Mouse (Mus musculus): ENCODE data around the gene Lmbr1l. TPM values are rescaled to one million over a fixed set of nuclear protein-coding genes. Genes with fewer than 3 reads are reported as not detected.
"Not testable (repeated sequence)": the region's sequence is repeated elsewhere in the genome, so short reads cannot be mapped to it uniquely, and the experiment has no call there.

Gene Lmbr1l
- polyA plus RNA-seq, 1 experiment from 2014 or later, result 43.2 TPM

GRCm38 (mm10) chr15:98933004-98933671, 15.1 kb upstream of the Lmbr1l start:
- peak overlapping the region; percentile 73 for H3K4me2 ChIP-seq (replicated peaks)
- H3K36me3 ChIP-seq, result peaks cover 11% of the 10 kb centered on the region
- WGBS, result 10% methylated on average over 8 of the region's 9 CpGs
- ATAC-seq (replicated peaks), result peak; percentile 38; the same call in 1 of the 2 replicates
- H3K4me3 ChIP-seq, result peak overlapping the region; percentile 76
- not testable (repeated sequence) for H3K27me3 ChIP-seq, H3K9me3 ChIP-seq
- peak overlapping the region; percentile 90 for H3K9ac ChIP-seq (replicated peaks)
- H3K27ac ChIP-seq (replicated peaks), result peak overlapping the region; percentile 99
- peaks cover 39% of the 10 kb centered on the region for H3K4me1 ChIP-seq

GRCm38 (mm10) chr15:98930998-98931397, 13.0 kb upstream of the Lmbr1l start:
- H3K4me2 ChIP-seq (replicated peaks), result no peak overlapping the region
- H3K9ac ChIP-seq (replicated peaks), result 0 out of 2 replicates have a peak overlapping the region, but pooled peaks have one; percentile 24
- WGBS, result 56% methylated on average over 3 of the region's 3 CpGs
- H3K27me3 ChIP-seq, result no peaks in the 10 kb centered on the region
- no peak overlapping the region; the same call in 1 of the 2 replicates for H3K27ac ChIP-seq (replicated peaks)
- H3K9me3 ChIP-seq, result no peaks in the 10 kb centered on the region
- H3K36me3 ChIP-seq, result peaks cover 11% of the 10 kb centered on the region
- peaks cover 35% of the 10 kb centered on the region for H3K4me1 ChIP-seq
- no peak for ATAC-seq (replicated peaks)
- no peak overlapping the region for H3K4me3 ChIP-seq

GRCm38 (mm10) chr15:98930017-98930734, 12.1 kb upstream of the Lmbr1l start:
- Histone ChIP-seq H3K4me3 (no peak overlapping the region), H3K36me3 (peaks cover 11% of the 10 kb centered on the region), H3K27me3 (no peaks in the 10 kb centered on the region), H3K9me3 (no peaks in the 10 kb centered on the region), H3K27ac (replicated peaks) (no peak overlapping the region), H3K4me1 (peaks cover 27% of the 10 kb centered on the region), H3K9ac (replicated peaks) (no peak overlapping the region), H3K4me2 (replicated peaks) (no peak overlapping the region)
- no peak for ATAC-seq (replicated peaks)
- WGBS, result 46% methylated on average over 8 of the region's 8 CpGs

GRCm38 (mm10) chr15:98928598-98929240, 10.7 kb upstream of the Lmbr1l start:
- H3K9me3 ChIP-seq, result no peaks in the 10 kb centered on the region
- H3K9ac ChIP-seq (replicated peaks), result no peak overlapping the region
- H3K4me2 ChIP-seq (replicated peaks), result no peak overlapping the region
- no peak overlapping the region for H3K4me3 ChIP-seq
- 13% methylated on average over 13 of the region's 13 CpGs for WGBS
- ATAC-seq (replicated peaks), result 0 out of 2 replicates have a peak, but pooled peaks have one; percentile 49
- peaks cover 11% of the 10 kb centered on the region for H3K36me3 ChIP-seq
- H3K27ac ChIP-seq (replicated peaks), result no peak overlapping the region
- H3K27me3 ChIP-seq, result no peaks in the 10 kb centered on the region
- H3K4me1 ChIP-seq, result peaks cover 21% of the 10 kb centered on the region

- Histone ChIP-seq H3K9ac (replicated peaks) (no peak overlapping the region), H3K27ac (replicated peaks) (no peak overlapping the region), H3K4me2 (replicated peaks) (no peak overlapping the region), H3K27me3 (no peaks in the 10 kb centered on the region), H3K9me3 (no peaks in the 10 kb centered on the region), H3K4me3 (no peak overlapping the region), H3K36me3 (peaks cover 11% of the 10 kb centered on the region), H3K4me1 (peaks cover 16% of the 10 kb centered on the region)
- 80% methylated on average over 5 of the region's 5 CpGs for WGBS
- ATAC-seq (replicated peaks), result no peak
Measured at GRCm38 (mm10) chr15:98927566-98927965, 9.5 kb upstream of the Lmbr1l start.

GRCm38 (mm10) chr15:98924682-98925081, 6.7 kb upstream of the Lmbr1l start:
- Histone ChIP-seq H3K9me3 (no peaks in the 10 kb centered on the region), H3K27me3 (no peaks in the 10 kb centered on the region), H3K4me2 (replicated peaks) (no peak overlapping the region), H3K36me3 (no peaks in the 10 kb centered on the region), H3K27ac (replicated peaks) (no peak overlapping the region), H3K4me3 (no peak overlapping the region), H3K9ac (replicated peaks) (no peak overlapping the region), H3K4me1 (0 out of 2 replicates have a peak, but pooled peaks cover 11% of the 10 kb centered on the region)
- ATAC-seq (replicated peaks), result no peak
- WGBS, result 78% methylated on average over 3 of the region's 3 CpGs

- Histone ChIP-seq H3K27ac (replicated peaks) (no peak overlapping the region), H3K27me3 (no peaks in the 10 kb centered on the region), H3K36me3 (no peaks in the 10 kb centered on the region), H3K9ac (replicated peaks) (no peak overlapping the region), H3K4me3 (no peak overlapping the region), H3K4me1 (peaks cover 8% of the 10 kb centered on the region), H3K9me3 (no peaks in the 10 kb centered on the region), H3K4me2 (replicated peaks) (no peak overlapping the region)
- ATAC-seq (replicated peaks), result no peak
- WGBS, result 82% methylated on average over 2 of the region's 2 CpGs
Measured at GRCm38 (mm10) chr15:98923031-98923537, 5.1 kb upstream of the Lmbr1l start.

GRCm38 (mm10) chr15:98922581-98922980, 4.5 kb upstream of the Lmbr1l start:
- Histone ChIP-seq H3K9ac (replicated peaks) (no peak overlapping the region), H3K27me3 (no peaks in the 10 kb centered on the region), H3K9me3 (no peaks in the 10 kb centered on the region), H3K27ac (replicated peaks) (no peak overlapping the region), H3K36me3 (no peaks in the 10 kb centered on the region), H3K4me2 (replicated peaks) (no peak overlapping the region), H3K4me1 (peaks cover 8% of the 10 kb centered on the region), H3K4me3 (no peak overlapping the region)
- WGBS, result 49% methylated on average over 3 of the region's 3 CpGs
- ATAC-seq (replicated peaks), result no peak

GRCm38 (mm10) chr15:98921510-98921909, 3.5 kb upstream of the Lmbr1l start:
- Histone ChIP-seq H3K4me3 (no peak overlapping the region), H3K9me3 (no peaks in the 10 kb centered on the region), H3K4me1 (peaks cover 15% of the 10 kb centered on the region), H3K9ac (replicated peaks) (no peak overlapping the region), H3K27ac (replicated peaks) (no peak overlapping the region), H3K27me3 (no peaks in the 10 kb centered on the region), H3K36me3 (no peaks in the 10 kb centered on the region), H3K4me2 (replicated peaks) (no peak overlapping the region)
- ATAC-seq (replicated peaks), result no peak
- 59% methylated on average over 5 of the region's 5 CpGs for WGBS

GRCm38 (mm10) chr15:98918499-98918895, 466 bp upstream of the Lmbr1l start:
- 22% methylated on average over 8 of the region's 8 CpGs for WGBS
- H3K4me1 ChIP-seq, result peaks cover 34% of the 10 kb centered on the region
- H3K27me3 ChIP-seq; H3K9me3 ChIP-seq; ATAC-seq (replicated peaks); H3K36me3 ChIP-seq: not testable (repeated sequence)
- peak overlapping the region; percentile 52 for H3K4me2 ChIP-seq (replicated peaks)
- H3K27ac ChIP-seq (replicated peaks), result peak overlapping the region; percentile 97
- peak overlapping the region; percentile 77 for H3K4me3 ChIP-seq
- peak overlapping the region; percentile 50 for H3K9ac ChIP-seq (replicated peaks)

GRCm38 (mm10) chr15:98917091-98917490, 940 bp downstream of the Lmbr1l start:
- WGBS, result under 1% methylated on average over 14 of the region's 14 CpGs
- ATAC-seq (replicated peaks), result no peak
- Histone ChIP-seq H3K4me3 (peak overlapping the region; percentile 77), H3K4me1 (peaks cover 34% of the 10 kb centered on the region), H3K4me2 (replicated peaks) (peak overlapping the region; percentile 76), H3K36me3 (peaks cover 13% of the 10 kb centered on the region), H3K9ac (replicated peaks) (peak overlapping the region; percentile 83), H3K27me3 (no peaks in the 10 kb centered on the region), H3K9me3 (no peaks in the 10 kb centered on the region), H3K27ac (replicated peaks) (peak overlapping the region; percentile 97)

- Histone ChIP-seq H3K9me3 (no peaks in the 10 kb centered on the region), H3K4me3 (peak overlapping the region; percentile 77), H3K27ac (replicated peaks) (no peak overlapping the region), H3K4me1 (peaks cover 34% of the 10 kb centered on the region), H3K4me2 (replicated peaks) (peak overlapping the region; percentile 76), H3K9ac (replicated peaks) (peak overlapping the region; percentile 83; the same call in 1 of the 2 replicates), H3K27me3 (no peaks in the 10 kb centered on the region), H3K36me3 (peaks cover 23% of the 10 kb centered on the region)
- ATAC-seq (replicated peaks), result no peak
- WGBS, result 95% methylated on average over 4 of the region's 4 CpGs
Measured at GRCm38 (mm10) chr15:98916016-98916415, 2.0 kb downstream of the Lmbr1l start.

Data from forebrain, embryonic 15.5 days (tissue).